In genomic region chr2:154603638-154604153, GRCm38 (mm10) we compare ENCODE assay signal across 8 mouse cellular contexts. TPM values are rescaled to one million over a fixed set of nuclear protein-coding genes. Genes with fewer than 3 reads are reported as not detected.
DNase-seq lines count a peak whose midpoint lies in the region; ATAC-seq and TF ChIP-seq lines count a peak whose summit lies in the region.

Gene Pxmp4, minus strand, starts transcription at chr2:154603708.

- ATAC-seq in G1E (ENCODE audit: extremely low read depth, insufficient number of reproducible peaks, low FRiP score, poor library complexity, severe bottlenecking) = peak; percentile 98
- peak; percentile 100 for ATAC-seq in forebrain, embryonic 16.5 days
- ATAC-seq in lung, embryonic 14.5 days (ENCODE audit: insufficient read depth) = peak; percentile 100

- no peaks in the 10 kb centered on the region for H3K9me3 ChIP-seq in G1E (replicated peaks)
- no peaks in the 10 kb centered on the region for H3K9me3 ChIP-seq in forebrain, embryonic 16.5 days (ENCODE audit: control insufficient read depth, low read length)
- H3K9me3 ChIP-seq in lung, embryonic 14.5 days (ENCODE audit: low read depth, low read length) = no peaks in the 10 kb centered on the region

- peaks cover 28% of the 10 kb centered on the region for H3K4me1 ChIP-seq in G1E (ENCODE audit: insufficient read depth, low read depth, low read length)
- peaks cover 13% of the 10 kb centered on the region for H3K4me1 ChIP-seq in forebrain, embryonic 16.5 days (replicated peaks; ENCODE audit: control insufficient read depth, insufficient read depth, low read length)
- 0 out of 2 replicates have a peak, but pooled peaks cover 4% of the 10 kb centered on the region for H3K4me1 ChIP-seq in lung, embryonic 14.5 days (ENCODE audit: insufficient read depth)
- peaks cover 6% of the 10 kb centered on the region; the same call in 1 of the 2 replicates for H3K4me1 ChIP-seq in olfactory bulb, adult 2 months (ENCODE audit: control insufficient read depth, insufficient read depth, low read length)
- peaks cover 29% of the 10 kb centered on the region for H3K4me1 ChIP-seq in thymus, adult 2 months (replicated peaks; ENCODE audit: control insufficient read depth, insufficient read depth, low read length)

- H3K9ac ChIP-seq in forebrain, embryonic 16.5 days (replicated peaks; ENCODE audit: low read depth, low read length) = peak within 1 kb of the TSS; percentile 73
- peak within 1 kb of the TSS; percentile 71 for H3K9ac ChIP-seq in lung, embryonic 14.5 days

- 0 out of 2 replicates have a peak, but pooled peaks cover 5% of the 10 kb centered on the region for H3K27me3 ChIP-seq in G1E (ENCODE audit: insufficient read depth, low read length)
- peaks cover 2% of the 10 kb centered on the region; the same call in 1 of the 2 replicates for H3K27me3 ChIP-seq in forebrain, embryonic 16.5 days (replicated peaks; ENCODE audit: control insufficient read depth, insufficient read depth, low read length)
- H3K27me3 ChIP-seq in lung, embryonic 14.5 days (ENCODE audit: insufficient read depth, low read length) = no peaks in the 10 kb centered on the region
- no peaks in the 10 kb centered on the region for H3K27me3 ChIP-seq in thymus, adult 2 months (ENCODE audit: control insufficient read depth, insufficient read depth, low read length)

- TF ChIP-seq POLR2A in olfactory bulb, adult 2 months (IDR thresholded peaks at IDR 0.05; ENCODE audit: insufficient read depth, low read depth, low read length) = peak; percentile 60; the same call in 1 of the 2 replicates
- peak; percentile 74 for TF ChIP-seq POLR2A in thymus, adult 2 months (IDR thresholded peaks at IDR 0.05; ENCODE audit: control insufficient read depth, extremely low read depth, insufficient read depth, low read length, poor library complexity)

- 1% methylated on average over 13 of the region's 13 CpGs for WGBS in forebrain, embryonic 16.5 days
- WGBS in lung, embryonic 14.5 days = under 1% methylated on average over 13 of the region's 13 CpGs
- WGBS in olfactory bulb, adult 2 months = under 1% methylated on average over 13 of the region's 13 CpGs
- WGBS in thymus, adult 2 months = under 1% methylated on average over 13 of the region's 13 CpGs

- intact Hi-C loops in heart, postnatal 36 days (cut with DNase I) = no loop called here

- DNase-seq in G1E (ENCODE audit: low spot score) = peak; percentile 99
- peak; percentile 99 for DNase-seq in cerebellum, adult 18-20 months
- peak; percentile 99 to 100 for DNase-seq in heart, postnatal 36 days
- peak; percentile 99 for DNase-seq in layer of hippocampus, adult 2 months (ENCODE audit: low spot score in 2 of 2)
- peak; percentile 99 for DNase-seq in lung, embryonic 14.5 days
- DNase-seq in thymus, adult 2 months = peak; percentile 98

- peak within 1 kb of the TSS; percentile 75 for H3K4me3 ChIP-seq in G1E (ENCODE audit: low read depth, low read length)
- peak within 1 kb of the TSS; percentile 74 for H3K4me3 ChIP-seq in forebrain, embryonic 16.5 days (replicated peaks; ENCODE audit: low read length)
- H3K4me3 ChIP-seq in layer of hippocampus, adult 2 months = peak within 1 kb of the TSS; percentile 86
- H3K4me3 ChIP-seq in lung, embryonic 14.5 days (ENCODE audit: low read depth, low read length) = peak within 1 kb of the TSS; percentile 69
- H3K4me3 ChIP-seq in olfactory bulb, adult 2 months (ENCODE audit: insufficient read depth, low read depth, low read length) = peak within 1 kb of the TSS; percentile 83
- peak within 1 kb of the TSS; percentile 65 for H3K4me3 ChIP-seq in thymus, adult 2 months (ENCODE audit: control insufficient read depth, insufficient read depth, low read length)

- H3K27ac ChIP-seq in forebrain, embryonic 16.5 days (ENCODE audit: low read length) = no peak within 1 kb of the TSS
- peak within 1 kb of the TSS; percentile 91 for H3K27ac ChIP-seq in layer of hippocampus, adult 2 months
- H3K27ac ChIP-seq in lung, embryonic 14.5 days (ENCODE audit: low read depth) = peak within 1 kb of the TSS; percentile 12; the same call in 1 of the 2 replicates
- peak within 1 kb of the TSS; percentile 70 for H3K27ac ChIP-seq in olfactory bulb, adult 2 months (ENCODE audit: insufficient read depth, low read depth, low read length)
- H3K27ac ChIP-seq in thymus, adult 2 months (ENCODE audit: control insufficient read depth, insufficient read depth, low read length) = peak within 1 kb of the TSS; percentile 96

- TF ChIP-seq CTCF in G1E (IDR thresholded peaks at IDR 0.05; ENCODE audit: low read depth, low read length) = no peak
- TF ChIP-seq CTCF in layer of hippocampus, adult 2 months (conservative IDR thresholded peaks at IDR 0.05) = no peak
- no peak for TF ChIP-seq CTCF in lung, embryonic 14.5 days (IDR thresholded peaks at IDR 0.05; ENCODE audit: low read depth)
- no peak for TF ChIP-seq CTCF in olfactory bulb, adult 2 months (IDR thresholded peaks at IDR 0.05; ENCODE audit: insufficient read depth, low read depth, low read length)
- no peak for TF ChIP-seq CTCF in thymus, adult 2 months (IDR thresholded peaks at IDR 0.05; ENCODE audit: borderline replicate concordance, control insufficient read depth, extremely low read depth, insufficient read depth, low read length, poor library complexity)

- peaks cover 21% of the 10 kb centered on the region for H3K36me3 ChIP-seq in G1E (replicated peaks)
- H3K36me3 ChIP-seq in forebrain, embryonic 16.5 days (ENCODE audit: control insufficient read depth, insufficient read depth) = no peaks in the 10 kb centered on the region
- no peaks in the 10 kb centered on the region for H3K36me3 ChIP-seq in lung, embryonic 14.5 days (ENCODE audit: insufficient read depth)
- no peaks in the 10 kb centered on the region for H3K36me3 ChIP-seq in thymus, adult 2 months (ENCODE audit: control insufficient read depth, insufficient read depth, low read length)

- peak within 1 kb of the TSS; percentile 74 for H3K4me2 ChIP-seq in forebrain, embryonic 16.5 days (ENCODE audit: low read length)
- H3K4me2 ChIP-seq in lung, embryonic 14.5 days = peak within 1 kb of the TSS; percentile 81

RNA-seq across cellular contexts. Expression of gene Pxmp4, which starts in this region (rescaled TPM):
- total RNA-seq in G1E (2014; fragmentation: Nextera tagmentation) (20.7 and 22.6 TPM in 2 replicates), G1E (2017) (35.7 and 41.5 TPM in 2 replicates)
- polyA plus RNA-seq in G1E (2012) = 5.4 and 6.2 TPM in 2 replicates
- polyA plus RNA-seq in forebrain, embryonic 16.5 days (2015; fragmentation: Nextera tagmentation; extraction: Ambion mirVana) = 12.0 and 14.8 TPM in 2 replicates
- 10 to 100 TPM; 27.8 to 28.3 TPM for total RNA-seq in heart, postnatal 36 days (2021)
- total RNA-seq in layer of hippocampus, adult 2 months (2021) = 10 to 100 TPM; 10.7 to 13.7 TPM
- polyA plus RNA-seq in lung, embryonic 14.5 days (2014; fragmentation: Nextera tagmentation; extraction: Ambion mirVana) = 24.1 and 25.9 TPM in 2 replicates
- polyA plus RNA-seq in olfactory bulb, adult 2 months (2012; ENCODE audit: insufficient read depth, insufficient read length, low replicate concordance, missing spikeins) = not detected in 2 replicates
- polyA plus RNA-seq in thymus, adult 2 months (2012; rRNA removed) = 70.7 and 71.7 TPM in 2 replicates
